Mouse (Mus musculus): ENCODE results near the gene Aspdh. TPM values are rescaled to one million over a fixed set of nuclear protein-coding genes. Genes with fewer than 3 reads are reported as not detected.

Gene Aspdh
- total and polyA plus RNA-seq, 3 experiments, result 1.3 to 2.4 (median 1.5) TPM

GRCm38 (mm10) chr7:44467811-44468411, 2.7 kb downstream of the Aspdh start, which contains the start of gene Josd2:
Josd2 (plus strand) TSS chr7:44467980.
- WGBS, result under 1% methylated on average over 42 of the region's 42 CpGs
- peak; percentile 14; the same call in 1 of the 2 replicates for TF ChIP-seq CTCF (IDR thresholded peaks at IDR 0.05)
- peak; percentile 89 for TF ChIP-seq POLR2A (IDR thresholded peaks at IDR 0.05; ENCODE audit: insufficient read depth, low read depth, low read length)
- TF ChIP-seq EP300 (IDR thresholded peaks at IDR 0.05; ENCODE audit: insufficient read depth, low read depth, low read length), result 0 out of 2 replicates have a peak, but pooled peaks have one; percentile 12
- Histone ChIP-seq H3K79me2 (replicated peaks; ENCODE audit: control insufficient read depth, insufficient read depth, low read length) (no peaks in the 10 kb centered on the region), H3K27ac (peak within 1 kb of the TSS; percentile 92), H3K27me3 (ENCODE audit: control insufficient read depth, insufficient read depth, low read length) (no peaks in the 10 kb centered on the region), H3K36me3 (ENCODE audit: control insufficient read depth, insufficient read depth, low read length) (no peaks in the 10 kb centered on the region), H3K4me3 (peak within 1 kb of the TSS; percentile 74), H3K9ac (ENCODE audit: low read depth, low read length) (peak within 1 kb of the TSS; percentile 86), H3K4me1 (ENCODE audit: control insufficient read depth, insufficient read depth, low read length) (peaks cover 6% of the 10 kb centered on the region)
- peak; percentile 91 to 97 for DNase-seq
- intact Hi-C loops (cut with DNase I), result loop anchor here (1.0 to 5.0 kb wide), 4 partner anchors 28 to 221 kb away; partner anchors contain the start of genes 1700028J19Rik, 2410002F23Rik, Clec11a and Emc10

GRCm38 (mm10) chr7:44468644-44469285, 3.6 kb downstream of the Aspdh start:
- TF ChIP-seq EP300 (IDR thresholded peaks at IDR 0.05; ENCODE audit: insufficient read depth, low read depth, low read length) (no peak), CTCF (IDR thresholded peaks at IDR 0.05) (no peak), POLR2A (IDR thresholded peaks at IDR 0.05; ENCODE audit: insufficient read depth, low read depth, low read length) (no peak)
- peak in 1 of 2 experiments; percentile 40 for DNase-seq
- Histone ChIP-seq H3K4me3 (peak overlapping the region; percentile 74), H3K27me3 (ENCODE audit: control insufficient read depth, insufficient read depth, low read length) (no peaks in the 10 kb centered on the region), H3K9ac (ENCODE audit: low read depth, low read length) (peak overlapping the region; percentile 86), H3K4me1 (ENCODE audit: control insufficient read depth, insufficient read depth, low read length) (peaks cover 6% of the 10 kb centered on the region), H3K27ac (peak overlapping the region; percentile 92), H3K36me3 (ENCODE audit: control insufficient read depth, insufficient read depth, low read length) (no peaks in the 10 kb centered on the region), H3K79me2 (replicated peaks; ENCODE audit: control insufficient read depth, insufficient read depth, low read length) (no peaks in the 10 kb centered on the region)
- whole genome bisulfite sequencing, result 41% methylated on average over 15 of the region's 15 CpGs
- intact Hi-C loops (cut with DNase I), result loop anchor here (1.0 to 5.0 kb wide), 3 partner anchors 28 to 221 kb away; partner anchors contain the start of genes 1700028J19Rik, 2410002F23Rik, Clec11a and Emc10

- DNase-seq, result peak in 1 of 2 experiments; percentile 20
- intact Hi-C loops (cut with DNase I), result loop anchor here (5.0 kb wide), 2 partner anchors 163 to 223 kb away; partner anchors contain the start of genes 1700028J19Rik, 2410002F23Rik and Clec11a
- no peaks in the 10 kb centered on the region for H3K79me2 ChIP-seq (replicated peaks; ENCODE audit: control insufficient read depth, insufficient read depth, low read length)
- H3K4me3 ChIP-seq, result no peak overlapping the region
- TF ChIP-seq EP300 (IDR thresholded peaks at IDR 0.05; ENCODE audit: insufficient read depth, low read depth, low read length) (no peak), CTCF (IDR thresholded peaks at IDR 0.05) (no peak), POLR2A (IDR thresholded peaks at IDR 0.05; ENCODE audit: insufficient read depth, low read depth, low read length) (no peak)
- H3K4me1 ChIP-seq (ENCODE audit: control insufficient read depth, insufficient read depth, low read length), result peaks cover 6% of the 10 kb centered on the region
- peak overlapping the region; percentile 92 for H3K27ac ChIP-seq
- no peaks in the 10 kb centered on the region for H3K27me3 ChIP-seq (ENCODE audit: control insufficient read depth, insufficient read depth, low read length)
- 61% methylated on average over 16 of the region's 16 CpGs for WGBS
- H3K9ac ChIP-seq (ENCODE audit: low read depth, low read length), result no peak overlapping the region
- no peaks in the 10 kb centered on the region for H3K36me3 ChIP-seq (ENCODE audit: control insufficient read depth, insufficient read depth, low read length)
Measured at GRCm38 (mm10) chr7:44469677-44470675, 4.8 kb downstream of the Aspdh start.

GRCm38 (mm10) chr7:44470696-44471612, 5.8 kb downstream of the Aspdh start:
- Histone ChIP-seq H3K4me3 (no peak overlapping the region), H3K27ac (peak overlapping the region; percentile 92), H3K79me2 (replicated peaks; ENCODE audit: control insufficient read depth, insufficient read depth, low read length) (no peaks in the 10 kb centered on the region), H3K9ac (ENCODE audit: low read depth, low read length) (peak overlapping the region; percentile 3), H3K4me1 (ENCODE audit: control insufficient read depth, insufficient read depth, low read length) (peaks cover 9% of the 10 kb centered on the region), H3K36me3 (ENCODE audit: control insufficient read depth, insufficient read depth, low read length) (no peaks in the 10 kb centered on the region), H3K27me3 (ENCODE audit: control insufficient read depth, insufficient read depth, low read length) (no peaks in the 10 kb centered on the region)
- WGBS, result 71% methylated on average over 16 of the region's 16 CpGs
- TF ChIP-seq POLR2A (IDR thresholded peaks at IDR 0.05; ENCODE audit: insufficient read depth, low read depth, low read length) (no peak; the same call in 1 of the 2 replicates), CTCF (IDR thresholded peaks at IDR 0.05) (no peak), EP300 (IDR thresholded peaks at IDR 0.05; ENCODE audit: insufficient read depth, low read depth, low read length) (no peak)
- DNase-seq, result peak; percentile 30 to 39
- intact Hi-C loops (cut with DNase I), result no loop called here

Measured in heart, adult 2 months (tissue).